Mouse (Mus musculus): ENCODE results near the gene B430306N03Rik. TPM values are rescaled to one million over a fixed set of nuclear protein-coding genes. Genes with fewer than 3 reads are reported as not detected.
A peak's percentile ranks its signal among the peaks of the same experiment; 100 is the strongest.
"Not testable (repeated sequence)": the region's sequence is repeated elsewhere in the genome, so short reads cannot be mapped to it uniquely, and the experiment has no call there.

The B430306N03Rik gene
- total RNA-seq, 4 experiments from 2014 or later = 0.15 to 1.00 (median 0.16) TPM; not detected in 1

DNA sequence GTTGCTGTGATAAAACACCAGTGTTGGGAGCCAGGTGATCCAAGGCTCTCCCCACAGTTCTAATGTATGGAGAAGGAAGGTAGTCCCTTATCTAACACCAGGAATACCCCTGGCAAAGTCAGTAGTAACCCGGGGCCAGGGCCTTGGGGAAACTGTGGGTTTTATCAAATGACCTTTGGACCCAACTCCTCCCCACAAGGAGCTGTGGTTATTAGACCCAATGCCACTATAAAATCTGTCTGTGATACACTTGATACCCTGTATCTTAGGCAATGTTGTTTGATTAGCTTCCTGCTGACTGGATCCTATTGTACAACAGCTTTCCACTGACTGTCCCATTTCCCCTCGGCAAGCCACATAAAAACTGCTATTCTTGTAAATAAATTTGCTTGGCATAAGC, 3.8 kb upstream of the B430306N03Rik start:
- no peak for DNase-seq (ENCODE audit: low spot score in 2 of 2)

DNA sequence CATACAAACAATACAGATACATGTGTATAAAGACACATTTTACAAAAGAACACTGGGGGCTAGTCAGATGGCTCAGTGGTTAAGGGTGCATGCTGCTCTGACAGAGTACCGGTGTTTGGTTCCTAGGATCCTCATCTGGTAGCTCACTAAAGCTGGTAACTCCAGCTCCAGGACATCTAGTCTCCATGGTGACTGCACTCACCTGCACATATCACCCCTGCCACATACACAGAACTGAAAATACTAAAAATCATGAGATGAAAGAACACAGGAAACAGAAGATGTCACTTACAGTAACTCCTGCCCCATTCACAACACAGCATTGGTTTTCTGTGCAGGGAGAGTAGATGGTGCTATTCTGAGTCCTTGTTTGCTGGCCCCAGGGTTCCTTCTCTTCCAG, 2.7 kb downstream of the B430306N03Rik start:
- DNase-seq (ENCODE audit: low spot score in 2 of 2) = no peak

DNA sequence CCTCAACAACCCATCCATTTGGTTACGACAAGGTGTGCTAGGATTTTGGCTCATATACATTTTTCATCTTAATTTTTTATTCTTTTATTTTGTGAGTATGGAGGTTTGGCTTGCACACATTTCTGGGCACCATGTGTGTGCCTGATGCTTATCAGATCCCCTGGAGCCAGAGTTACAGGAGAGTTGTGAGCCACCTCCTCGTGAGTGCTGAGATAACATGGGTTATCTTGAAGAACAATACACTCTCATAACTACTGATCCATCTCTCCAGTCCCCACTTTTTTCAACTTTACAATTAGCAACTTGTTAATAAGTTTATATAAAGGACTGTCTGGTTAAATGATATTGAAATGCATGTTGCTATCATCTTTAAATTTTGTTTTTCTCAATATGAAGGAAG, 5.3 kb downstream of the B430306N03Rik start:
- no peak for DNase-seq (ENCODE audit: low spot score in 2 of 2)

DNA sequence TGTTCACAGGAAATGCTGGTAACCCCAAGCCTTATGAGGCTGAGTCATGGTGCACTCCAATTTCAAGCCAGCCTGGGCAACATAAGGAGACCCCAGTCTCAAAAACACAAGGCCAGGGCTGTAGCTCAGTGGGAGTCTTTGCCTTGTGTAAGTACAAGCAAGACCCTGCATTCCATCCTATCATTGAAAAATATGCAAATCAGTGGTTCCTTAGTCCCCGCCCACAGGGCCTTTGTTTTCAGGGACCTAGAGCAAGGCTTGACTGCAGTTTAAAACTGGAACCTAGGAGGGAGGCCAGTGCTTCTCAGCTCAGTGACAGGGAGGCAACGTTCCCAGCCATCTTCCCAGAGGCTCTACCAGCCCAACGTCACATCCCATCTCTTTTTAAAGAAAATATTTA, 7.3 kb downstream of the B430306N03Rik start:
- DNase-seq (ENCODE audit: low spot score in 2 of 2) = no peak

DNA sequence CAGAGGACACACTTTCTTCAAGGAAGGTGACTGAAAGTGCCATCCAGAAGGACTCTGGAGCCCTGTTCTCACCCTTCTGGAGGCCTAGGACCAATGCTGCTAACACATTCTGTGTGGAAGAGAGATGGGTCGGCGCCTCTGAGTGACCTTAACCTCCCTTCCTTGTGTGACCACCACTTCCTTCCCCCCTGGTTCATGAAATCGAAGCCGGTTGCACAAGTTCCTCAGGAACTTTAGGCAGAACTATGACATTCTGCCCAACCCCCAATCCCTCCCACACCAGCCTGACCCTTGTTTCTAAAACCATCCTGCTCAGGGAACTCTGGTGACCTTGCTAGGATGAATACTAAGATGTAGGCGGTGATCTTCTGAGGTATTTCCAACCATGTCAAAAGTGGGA, 8.3 kb downstream of the B430306N03Rik start:
- no peak for DNase-seq (ENCODE audit: low spot score in 2 of 2)

DNA sequence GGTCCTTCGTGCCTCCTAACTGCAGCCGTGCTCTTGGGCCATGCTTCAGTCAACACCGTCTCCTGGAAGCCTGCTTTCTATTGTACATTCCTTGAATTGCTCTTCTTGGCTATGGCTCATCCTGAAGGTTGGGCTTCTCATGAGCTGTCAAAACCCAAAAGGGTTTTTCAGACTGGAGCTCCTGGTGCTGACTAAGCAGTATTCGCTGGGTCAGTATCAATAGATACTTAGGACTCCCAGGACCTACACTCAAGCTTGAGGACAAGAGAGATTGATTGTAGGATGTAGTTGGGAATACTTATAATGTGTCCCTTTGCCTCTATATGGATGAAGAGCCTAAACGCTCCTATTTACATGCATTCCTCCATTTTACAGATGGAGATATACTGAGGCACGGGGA, 9.2 kb downstream of the B430306N03Rik start:
- DNase-seq (ENCODE audit: low spot score in 2 of 2) = no peak

DNA sequence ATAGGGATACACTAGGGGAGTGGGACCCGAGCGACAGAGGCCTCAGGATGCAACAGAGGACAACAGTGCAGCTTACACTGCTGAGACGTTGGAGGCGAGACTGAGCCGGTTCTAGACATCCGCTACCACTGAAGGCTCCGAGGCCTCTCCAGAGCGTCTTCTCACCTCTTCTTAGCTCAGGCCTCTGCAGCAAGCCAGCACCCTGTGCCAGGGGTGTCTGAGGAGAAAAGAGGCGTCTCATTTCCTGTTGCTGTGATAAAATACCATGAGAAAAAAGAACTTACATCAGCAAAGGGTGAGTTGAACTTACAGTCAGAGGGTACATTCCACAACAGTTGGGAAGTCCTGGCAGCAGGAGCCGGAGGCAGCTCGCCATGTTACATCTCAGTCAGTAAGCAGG, 9.7 kb downstream of the B430306N03Rik start:
- DNase-seq (ENCODE audit: low spot score in 2 of 2) = no peak

DNA sequence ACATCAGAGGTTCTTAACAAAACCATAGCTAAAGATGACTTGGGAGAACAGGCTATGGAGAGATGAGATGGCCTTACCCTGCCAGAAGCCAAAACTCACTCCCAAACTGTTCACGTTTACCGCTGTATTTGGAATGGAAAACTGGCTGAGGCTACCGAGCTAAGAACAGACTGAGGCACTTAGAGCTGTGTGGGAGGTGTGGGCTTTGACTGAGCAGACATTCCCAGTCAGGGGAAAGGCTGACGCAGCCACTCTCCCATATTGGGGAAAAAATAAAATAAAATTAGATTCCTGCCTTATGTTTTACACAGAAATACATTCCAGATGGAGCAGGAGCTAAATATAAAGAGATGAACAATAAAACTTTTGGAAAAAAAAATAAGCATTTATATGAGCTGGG, 10.7 kb downstream of the B430306N03Rik start:
- DNase-seq (ENCODE audit: low spot score in 2 of 2) = peak in 1 of 2 experiments; percentile 90

DNA sequence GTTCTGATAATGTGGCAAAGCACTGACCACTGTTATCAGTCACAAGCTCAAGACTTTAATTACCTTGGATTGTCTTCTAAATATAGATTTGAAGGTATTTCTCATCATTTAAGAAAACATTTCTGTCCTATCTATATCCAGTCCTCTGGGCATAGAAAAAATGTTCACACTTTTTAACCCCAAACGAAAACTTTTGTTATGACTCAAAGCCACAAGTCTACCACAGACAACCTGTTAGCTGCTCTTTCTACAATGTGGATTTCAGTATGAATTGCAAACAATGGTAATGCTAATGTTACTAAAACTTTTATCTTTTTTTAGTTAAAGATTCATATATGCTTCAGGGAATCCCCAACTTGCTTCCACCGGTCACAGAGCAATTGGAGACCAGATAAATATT, 16.6 kb downstream of the B430306N03Rik start:
- DNase-seq (ENCODE audit: low spot score in 2 of 2) = no peak

DNA sequence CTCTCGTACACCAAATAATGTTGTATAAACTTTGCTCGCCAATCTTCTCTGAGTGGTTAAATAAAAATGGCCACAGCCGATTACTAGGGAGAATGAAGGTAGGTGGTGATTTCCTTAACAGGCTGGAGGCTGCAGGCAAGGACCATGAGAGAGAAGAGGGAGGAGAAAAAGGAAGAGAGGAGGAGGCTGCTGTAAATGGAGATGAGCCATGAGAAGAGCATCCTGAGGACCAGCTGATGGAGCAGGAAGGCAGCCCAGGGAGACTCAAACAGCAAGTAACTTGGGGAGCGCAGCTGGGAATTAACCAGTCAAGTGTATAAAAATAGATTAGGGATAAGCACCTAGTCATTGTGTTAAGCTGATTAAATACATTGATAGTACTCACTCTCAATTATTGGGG, 18.2 kb downstream of the B430306N03Rik start:
- no peak for DNase-seq (ENCODE audit: low spot score in 2 of 2)

DNA sequence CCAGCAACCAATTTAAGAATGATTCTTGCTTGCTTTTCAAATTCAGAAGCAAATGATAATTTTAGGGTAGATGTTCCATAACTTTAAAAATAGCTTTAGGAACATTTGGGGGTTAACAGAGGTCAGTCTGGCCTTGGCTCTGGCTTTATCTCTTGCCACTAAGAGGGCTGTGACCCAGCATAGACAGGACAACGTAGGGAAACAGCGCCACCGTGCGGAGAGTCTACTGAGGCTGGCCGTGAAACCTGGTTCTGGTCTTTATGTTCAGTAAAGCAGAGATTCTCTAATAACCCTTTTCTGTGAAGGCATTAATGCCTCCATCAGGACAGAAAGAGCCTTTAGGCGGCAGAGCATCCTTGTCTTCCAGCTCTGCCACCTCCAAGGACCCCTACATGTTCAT, 20.9 kb downstream of the B430306N03Rik start:
- DNase-seq (ENCODE audit: low spot score in 2 of 2) = peak; percentile 50 to 65

DNA sequence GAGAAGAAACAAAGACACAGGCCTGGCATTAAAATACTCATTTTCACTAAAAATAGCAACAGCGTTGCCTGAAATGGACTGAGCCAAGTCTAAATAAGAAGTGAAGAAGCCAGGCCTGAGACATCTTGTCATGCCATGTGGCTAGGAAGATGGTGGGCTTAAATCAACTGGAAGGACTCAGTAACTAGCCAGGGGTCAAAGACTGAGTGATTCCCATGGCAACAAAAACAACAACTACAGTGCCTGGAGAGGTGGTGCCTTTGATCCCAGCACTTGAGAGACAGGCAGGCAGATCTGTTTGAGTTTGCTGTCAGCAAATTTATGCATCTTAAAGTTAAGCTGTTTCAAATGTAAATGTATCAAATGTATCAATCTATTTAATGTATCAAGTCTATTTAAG, 24.3 kb downstream of the B430306N03Rik start:
- DNase-seq (ENCODE audit: low spot score in 2 of 2) = no peak

DNA sequence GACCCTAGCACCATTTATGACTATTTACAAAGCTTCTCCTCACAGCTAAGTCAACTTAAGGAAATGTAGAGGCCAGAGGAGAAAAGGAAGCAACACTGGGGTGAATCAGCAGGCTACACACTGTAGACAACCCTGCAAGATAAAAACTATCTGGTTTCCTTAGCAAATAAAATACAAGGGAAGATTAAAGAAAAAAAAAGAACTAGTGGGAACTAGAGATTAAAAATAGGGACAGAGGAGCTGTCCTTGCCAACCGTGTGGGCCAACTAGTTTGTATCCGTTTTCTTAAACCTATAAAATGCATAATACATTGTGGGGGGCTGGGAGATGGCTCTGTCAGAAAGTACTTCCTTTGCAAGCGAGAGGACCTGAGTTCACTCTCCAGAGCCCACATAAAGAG, 26.0 kb downstream of the B430306N03Rik start:
- no peak for DNase-seq (ENCODE audit: low spot score in 2 of 2)

DNA sequence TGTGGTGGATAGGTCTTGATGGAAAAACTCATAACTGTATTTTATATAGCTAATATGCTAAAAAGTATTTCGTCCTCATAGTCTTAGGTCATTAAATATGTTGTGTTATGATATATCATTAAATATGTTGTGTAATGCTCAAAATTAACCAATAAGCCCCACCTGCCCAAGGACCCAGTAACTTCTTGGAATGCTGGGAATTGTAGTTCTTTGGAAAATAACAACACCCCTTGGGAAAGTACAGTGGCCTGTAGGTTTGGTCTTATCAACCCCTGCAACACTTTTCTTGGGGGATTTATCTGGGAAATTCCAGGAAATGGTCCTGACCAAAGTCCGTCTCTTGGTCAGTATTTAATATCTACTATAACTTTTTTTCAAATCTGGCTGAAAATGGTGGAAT, 27.1 kb downstream of the B430306N03Rik start:
- DNase-seq (ENCODE audit: low spot score in 2 of 2) = no peak

DNA sequence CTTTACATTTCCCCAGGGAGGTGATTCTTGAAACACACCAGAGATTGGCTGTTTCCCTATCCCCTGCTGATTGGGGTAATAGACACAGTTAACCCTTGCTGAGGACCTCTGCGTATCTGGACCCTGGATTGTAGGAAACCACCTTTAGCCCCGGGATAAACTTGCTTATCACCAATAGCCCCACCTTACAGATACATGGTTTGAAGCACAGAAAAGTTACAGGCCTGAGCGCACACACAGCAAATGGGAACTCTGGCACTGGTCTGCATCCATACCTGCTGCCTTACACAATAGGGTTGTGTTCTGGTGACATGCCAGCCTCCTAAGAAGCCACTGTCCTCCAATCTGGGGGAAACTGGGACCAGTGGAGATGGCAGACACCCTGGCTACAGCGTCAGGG, 29.9 kb downstream of the B430306N03Rik start:
- DNase-seq (ENCODE audit: low spot score in 2 of 2) = no peak

DNA sequence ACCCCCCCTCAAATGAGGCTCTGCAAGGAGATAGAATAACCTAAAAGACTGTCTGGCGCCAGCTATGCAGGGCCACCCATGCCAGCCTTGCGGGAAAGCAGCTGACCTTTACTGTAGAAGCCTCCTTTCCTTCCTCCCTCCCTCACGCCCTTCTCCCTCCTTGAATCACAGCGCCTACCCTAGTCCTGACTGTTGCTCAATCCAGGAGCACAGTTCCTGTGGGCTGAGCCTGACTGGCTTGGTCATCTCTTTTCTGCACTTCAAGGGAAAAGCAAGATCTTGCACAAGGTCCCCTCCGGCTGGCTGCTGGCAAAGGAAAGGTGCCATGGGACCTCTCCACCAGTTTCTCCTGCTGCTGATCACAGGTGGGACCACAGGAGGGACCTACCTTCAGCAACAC, 30.3 kb downstream of the B430306N03Rik start, which contains the start of gene Trem2:
Gene Trem2, plus strand, starts transcription at position 171 of the 400 bp plus-strand sequence.
- no peak for DNase-seq (ENCODE audit: low spot score in 2 of 2)

DNA sequence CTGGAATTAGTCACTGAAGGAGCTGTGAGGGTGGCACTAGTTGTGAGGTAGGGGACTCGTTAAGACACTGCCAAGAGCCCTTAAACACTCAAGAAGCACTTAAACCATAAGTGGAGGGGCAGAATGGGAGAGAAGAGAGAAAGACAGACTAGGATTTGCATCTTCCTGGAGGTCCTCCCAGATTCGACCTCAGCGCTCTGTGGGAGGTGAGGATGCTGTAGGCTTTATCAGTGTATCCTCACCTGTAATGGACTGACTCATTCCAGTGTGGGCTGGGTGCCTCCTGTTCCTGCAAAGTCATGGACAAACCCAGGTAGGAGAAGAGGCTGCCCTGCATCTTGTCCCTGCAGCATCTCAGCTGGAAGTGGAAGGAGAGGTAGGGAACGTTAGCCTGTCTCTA, 30.9 kb downstream of the B430306N03Rik start:
- peak in 1 of 2 experiments; percentile 59 for DNase-seq (ENCODE audit: low spot score in 2 of 2)

DNA sequence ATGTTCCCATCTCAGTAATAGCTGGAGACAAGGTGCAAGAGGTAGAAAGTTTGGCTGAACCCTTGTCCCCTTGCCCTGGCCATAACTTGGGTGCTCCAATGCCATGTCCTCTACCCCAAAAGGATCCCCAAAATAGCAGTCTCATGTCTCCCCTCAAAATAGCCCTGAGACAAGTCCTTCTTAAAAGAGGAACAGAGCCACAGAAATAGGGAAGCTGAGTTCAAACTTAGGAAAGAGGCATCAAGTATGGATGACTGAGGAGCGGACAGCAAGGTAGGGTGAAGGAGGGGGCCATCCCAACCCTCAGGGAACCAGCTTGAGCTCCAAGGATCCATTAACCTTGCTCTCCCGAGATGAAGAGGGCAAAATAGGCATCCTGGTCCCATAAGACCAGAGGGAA, 31.3 kb downstream of the B430306N03Rik start:
- no peak for DNase-seq (ENCODE audit: low spot score in 2 of 2)

DNA sequence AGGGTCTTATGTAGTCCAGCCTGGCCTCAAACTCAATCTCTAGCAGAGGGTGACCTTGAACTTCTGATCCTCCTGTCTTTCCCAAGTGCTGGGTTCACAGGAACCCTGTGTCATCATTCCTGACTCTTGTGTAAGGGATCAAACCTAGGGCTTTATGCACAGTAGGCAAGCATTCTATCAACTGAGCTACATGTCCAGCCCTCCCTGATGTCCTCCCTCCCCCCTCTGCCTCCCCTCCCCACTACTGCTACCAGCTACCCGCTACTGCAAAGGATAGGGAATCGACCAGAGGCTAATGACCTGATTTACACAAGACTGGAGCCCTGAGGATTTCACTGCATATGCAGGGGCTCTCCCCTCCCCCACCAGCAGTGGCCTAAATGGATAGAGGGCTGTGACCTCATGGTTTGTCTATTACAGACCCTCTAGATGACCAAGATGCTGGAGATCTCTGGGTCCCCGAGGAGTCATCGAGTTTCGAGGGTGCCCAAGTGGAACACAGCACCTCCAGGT, 34.8 kb downstream of the B430306N03Rik start:
- no peak for DNase-seq (ENCODE audit: low spot score in 2 of 2)

DNA sequence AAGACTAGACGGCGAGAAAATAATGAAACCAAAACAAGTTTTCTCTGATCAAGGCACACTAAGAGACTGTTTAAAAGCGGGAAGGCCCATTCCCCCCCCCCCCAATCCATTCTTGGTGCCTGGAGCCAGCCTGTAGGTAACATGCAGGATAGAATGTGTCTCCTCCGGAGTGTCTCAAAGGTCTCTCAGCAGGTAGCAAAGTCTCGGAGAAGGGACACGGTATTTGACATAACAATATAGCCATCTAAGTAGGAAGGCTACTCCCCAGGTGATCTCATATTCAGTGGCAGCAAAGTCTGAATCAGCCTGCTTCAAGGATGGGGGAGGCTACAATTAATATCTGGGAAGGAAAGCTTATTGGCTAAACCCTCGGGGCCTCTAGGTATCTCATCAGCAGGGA, 37.0 kb downstream of the B430306N03Rik start:
- DNase-seq (ENCODE audit: low spot score in 2 of 2) = not testable (repeated sequence)

DNA sequence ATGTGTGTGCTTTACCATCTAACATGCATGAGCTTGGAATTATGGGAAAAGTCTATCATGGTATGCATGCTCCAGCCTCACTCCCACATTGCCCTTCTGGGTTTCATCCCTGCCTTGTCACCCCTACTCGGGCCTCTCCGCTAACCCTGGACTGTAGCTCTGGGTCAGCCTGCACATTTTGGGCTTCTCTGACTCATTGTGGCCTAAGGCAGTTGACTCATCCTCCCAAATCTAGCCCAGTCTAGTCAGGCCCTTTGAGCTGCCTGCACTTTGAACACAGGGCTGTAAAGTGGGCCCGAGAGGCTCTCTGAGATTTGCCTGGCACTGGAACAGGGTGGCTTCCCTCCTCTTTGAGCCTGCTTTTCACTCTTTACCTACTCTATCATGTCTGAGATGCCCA, 39.9 kb downstream of the B430306N03Rik start:
- DNase-seq (ENCODE audit: low spot score in 2 of 2) = no peak

DNA sequence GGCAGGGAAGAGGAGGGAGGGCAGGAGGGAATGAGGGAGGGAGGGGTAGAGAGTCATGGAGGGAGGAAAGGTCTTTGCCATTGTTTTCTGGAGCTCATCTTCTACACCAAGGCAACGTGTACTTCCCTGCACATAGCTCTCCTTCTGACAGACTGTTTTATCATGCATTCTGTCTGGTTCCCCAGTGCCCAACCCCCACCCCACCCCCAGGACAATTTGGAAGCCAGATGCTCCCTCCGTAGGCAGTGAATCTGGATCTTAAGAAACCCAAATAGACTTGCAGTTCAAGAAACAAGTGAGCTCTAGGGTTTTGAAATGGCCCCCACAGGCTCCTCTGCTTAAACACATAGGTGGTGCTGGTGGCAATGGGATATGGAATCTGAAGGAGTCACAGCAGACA, 42.0 kb downstream of the B430306N03Rik start:
- DNase-seq (ENCODE audit: low spot score in 2 of 2) = no peak

DNA sequence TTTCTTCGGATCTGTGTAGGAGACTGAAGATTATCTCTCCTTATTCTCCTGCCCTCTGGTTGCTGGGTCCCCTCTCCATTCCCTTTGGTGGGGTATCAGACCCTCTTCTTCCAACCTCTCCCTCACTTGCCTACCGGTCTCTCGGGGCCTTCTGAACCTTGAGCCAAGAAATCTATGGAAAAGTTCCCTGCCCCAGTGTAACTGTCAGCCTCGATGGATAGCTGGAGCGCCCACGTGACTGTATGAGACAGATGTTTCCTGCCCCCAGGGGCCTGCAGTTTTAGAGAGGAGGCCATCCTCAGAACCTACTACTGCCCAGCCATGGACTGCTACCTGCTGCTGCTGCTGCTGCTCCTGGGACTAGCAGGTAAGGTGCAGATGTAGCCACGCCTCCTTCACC, 43.7 kb downstream of the B430306N03Rik start, which contains the start of gene Treml1:
Gene Treml1, plus strand, starts transcription at position 301 of the 400 bp plus-strand sequence.
- DNase-seq (ENCODE audit: low spot score in 2 of 2) = no peak

DNA sequence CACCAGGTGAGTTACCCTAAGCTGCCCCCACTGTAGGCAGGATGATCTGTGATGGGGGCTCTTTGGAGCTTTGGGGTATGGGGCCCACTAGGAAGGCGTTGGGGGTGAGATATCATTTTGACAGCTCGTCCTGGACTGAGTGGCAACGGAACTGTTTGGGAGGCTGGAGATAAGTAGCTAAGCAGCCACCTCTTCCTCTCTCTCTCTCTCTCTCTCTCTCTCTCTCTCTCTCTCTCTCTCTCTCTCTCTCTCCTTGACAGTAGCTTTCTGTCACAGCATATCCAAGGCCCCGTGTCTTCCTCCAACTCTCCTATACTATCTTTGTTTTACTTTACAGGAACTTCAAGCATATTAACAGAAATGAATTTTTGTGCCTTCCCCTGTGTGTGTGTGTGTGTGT, 44.5 kb downstream of the B430306N03Rik start:
- DNase-seq (ENCODE audit: low spot score in 2 of 2) = no peak
